ENCODE assay signal across 9 mouse cellular contexts in genomic region chr9:59197506-59197905, GRCm38 (mm10).
DNase-seq lines count a peak whose midpoint lies in the region.
"Had no signal": no experiment of that assay in that cellular context is flagged by ENCODE, and none has a peak within 500 bp of the region (broad histone marks: within the 10 kb centered on the region; RNA-seq: fewer than 3 reads in every experiment).

No protein-coding gene starts in this region.

- peak; percentile 72 for DNase-seq in heart, adult 11 months
- no peak for DNase-seq in heart, adult 9 months (ENCODE audit: low spot score in 2 of 2)
- DNase-seq in cerebellum, postnatal 25 days = peak; percentile 71 to 76
- peak; percentile 50 for DNase-seq in left cerebral cortex, adult 11 months (ENCODE audit: low spot score)
- DNase-seq in right cerebral cortex, postnatal 14 days = peak; percentile 44
- no peak for DNase-seq in T-cell, adult 2 months (ENCODE audit: low spot score)
- DNase-seq in heart, postnatal 4 days = no peak
- DNase-seq in gastrocnemius, postnatal 14 days = no peak
- DNase-seq: liver, embryonic 13.5 days had no signal

- intact Hi-C loops in gastrocnemius, postnatal 14 days (cut with DNase I; ENCODE audit: low total_unique reads) = no loop called here

Comparison
In these comparisons a context has a peak if more than half of its experiments do, and no peak if none do; other contexts are left out.
1. DNase-seq: peak in heart, adult 11 months (single experiment), cerebellum, postnatal 25 days (2 of 2), left cerebral cortex, adult 11 months (single experiment) and right cerebral cortex, postnatal 14 days (single experiment); none in heart, adult 9 months (0 of 2), T-cell, adult 2 months (single experiment), heart, postnatal 4 days (single experiment) and gastrocnemius, postnatal 14 days (single experiment).